Comparison of ENCODE assay signal across 21 mouse cellular contexts in genomic region chr2:149927001-149927400, GRCm38 (mm10).
DNase-seq lines count a peak whose midpoint lies in the region; ATAC-seq lines count a peak whose summit lies in the region.
"Had no signal": no experiment of that assay in that cellular context is flagged by ENCODE, and none has a peak within 500 bp of the region (broad histone marks: within the 10 kb centered on the region; RNA-seq: fewer than 3 reads in every experiment).

No protein-coding gene starts in this region.

- H3K36me3 ChIP-seq in intestine, embryonic 14.5 days (ENCODE audit: control insufficient read depth, insufficient read depth, low read length): no peaks in the 10 kb centered on the region
- H3K36me3 ChIP-seq in intestine, embryonic 16.5 days (ENCODE audit: control insufficient read depth, insufficient read depth, low read length): no peaks in the 10 kb centered on the region
- H3K36me3 ChIP-seq in hindbrain, embryonic 10.5 days: no peaks in the 10 kb centered on the region
- H3K36me3 ChIP-seq: embryonic facial prominence, embryonic 15.5 days; forebrain, embryonic 10.5 days; heart, embryonic 15.5 days had no signal

- ATAC-seq in intestine, embryonic 14.5 days (replicated peaks; ENCODE audit: low FRiP score, low TSS enrichment, low read depth): no peak
- ATAC-seq in intestine, embryonic 16.5 days: no peak
- ATAC-seq: forebrain, embryonic 14.5 days; intestine, postnatal 0 days had no signal

- H3K4me1 ChIP-seq in intestine, embryonic 14.5 days (replicated peaks; ENCODE audit: control insufficient read depth, insufficient read depth, low read length): no peaks in the 10 kb centered on the region
- H3K4me1 ChIP-seq in intestine, embryonic 16.5 days (ENCODE audit: control insufficient read depth, insufficient read depth, low read length): no peaks in the 10 kb centered on the region
- peaks cover 6% of the 10 kb centered on the region; the same call in 1 of the 2 replicates for H3K4me1 ChIP-seq in hindbrain, embryonic 10.5 days (replicated peaks)
- H3K4me1 ChIP-seq: embryonic facial prominence, embryonic 15.5 days; forebrain, embryonic 10.5 days; heart, embryonic 15.5 days had no signal

- DNase-seq in intestine, embryonic 14.5 days (ENCODE audit: low spot score): peak; percentile 35
- DNase-seq in cerebellum, adult 8-10 months: peak; percentile 29
- peak; percentile 33 to 56 for DNase-seq in cerebellum, postnatal 25 days
- DNase-seq in thymus, postnatal 36 days: no peak
- DNase-seq in hindbrain, embryonic 10.5 days (ENCODE audit: low spot score): no peak
- DNase-seq: adrenal gland, adult 2 months; adrenal gland, postnatal 25 days; embryo, embryonic 11 days; gastrocnemius, postnatal 14 days; heart, adult 2 months; heart, postnatal 14 days; kidney, adult 8-10 months had no signal

- no peak overlapping the region for H3K27ac ChIP-seq in intestine, embryonic 14.5 days (ENCODE audit: low read depth)
- H3K27ac ChIP-seq in intestine, embryonic 16.5 days (ENCODE audit: low read length): no peak overlapping the region
- no peak overlapping the region for H3K27ac ChIP-seq in hindbrain, embryonic 10.5 days
- H3K27ac ChIP-seq: embryonic facial prominence, embryonic 15.5 days; forebrain, embryonic 10.5 days; heart, adult 2 months; heart, embryonic 15.5 days; hindbrain, embryonic 14.5 days had no signal

- no peaks in the 10 kb centered on the region for H3K27me3 ChIP-seq in intestine, embryonic 14.5 days (replicated peaks; ENCODE audit: control insufficient read depth, insufficient read depth, low read length)
- no peaks in the 10 kb centered on the region for H3K27me3 ChIP-seq in intestine, embryonic 16.5 days (replicated peaks; ENCODE audit: control insufficient read depth, insufficient read depth, low read length)
- H3K27me3 ChIP-seq in hindbrain, embryonic 10.5 days (ENCODE audit: insufficient read depth, poor library complexity, severe bottlenecking): no peaks in the 10 kb centered on the region
- H3K27me3 ChIP-seq: embryonic facial prominence, embryonic 15.5 days; heart, embryonic 15.5 days had no signal

- H3K9me3 ChIP-seq in intestine, embryonic 14.5 days (ENCODE audit: control insufficient read depth, low read length): no peaks in the 10 kb centered on the region
- H3K9me3 ChIP-seq in intestine, embryonic 16.5 days (ENCODE audit: control insufficient read depth, low read length): no peaks in the 10 kb centered on the region
- H3K9me3 ChIP-seq in hindbrain, embryonic 10.5 days: no peaks in the 10 kb centered on the region
- H3K9me3 ChIP-seq: embryonic facial prominence, embryonic 15.5 days; forebrain, embryonic 10.5 days; heart, embryonic 15.5 days had no signal

- no peak overlapping the region for H3K4me2 ChIP-seq in intestine, embryonic 14.5 days (ENCODE audit: low read length)
- no peak overlapping the region for H3K4me2 ChIP-seq in intestine, embryonic 16.5 days (ENCODE audit: low read depth, low read length)
- H3K4me2 ChIP-seq: embryonic facial prominence, embryonic 15.5 days; heart, embryonic 11.5 days; heart, embryonic 15.5 days; hindbrain, embryonic 14.5 days had no signal

- no peak overlapping the region for H3K4me3 ChIP-seq in intestine, embryonic 14.5 days (ENCODE audit: low read depth, low read length)
- no peak overlapping the region for H3K4me3 ChIP-seq in intestine, embryonic 16.5 days (ENCODE audit: low read length)
- H3K4me3 ChIP-seq in hindbrain, embryonic 10.5 days: no peak overlapping the region
- H3K4me3 ChIP-seq: embryonic facial prominence, embryonic 15.5 days; erythroblast, embryonic 14.5 days; forebrain, embryonic 10.5 days; heart, adult 2 months; heart, embryonic 15.5 days had no signal

- H3K9ac ChIP-seq in intestine, embryonic 14.5 days (ENCODE audit: low read length): no peak overlapping the region
- H3K9ac ChIP-seq in intestine, embryonic 16.5 days (ENCODE audit: low read depth, low read length): no peak overlapping the region
- H3K9ac ChIP-seq: embryonic facial prominence, embryonic 15.5 days; heart, embryonic 15.5 days; hindbrain, embryonic 14.5 days had no signal

Comparison
In these comparisons a context has a peak if more than half of its experiments do, and no peak if none do; other contexts are left out.
1. DNase-seq: peak in intestine, embryonic 14.5 days (single experiment), cerebellum, adult 8-10 months (single experiment) and cerebellum, postnatal 25 days (2 of 2); none in thymus, postnatal 36 days (0 of 2) and hindbrain, embryonic 10.5 days (single experiment).